Mouse (Mus musculus): ENCODE data around the gene Rars. TPM values are rescaled to one million over a fixed set of nuclear protein-coding genes. Genes with fewer than 3 reads are reported as not detected.
"Not testable (repeated sequence)": the region's sequence is repeated elsewhere in the genome, so short reads cannot be mapped to it uniquely, and the experiment has no call there.

Gene Rars
- polyA plus RNA-seq, 1 experiment from 2014 or later, result 106 TPM

- no peak overlapping the region for H3K27ac ChIP-seq
- peaks cover 21% of the 10 kb centered on the region; the same call in 1 of the 2 replicates for H3K36me3 ChIP-seq
- DNase-seq (ENCODE audit: low spot score), result no peak
These were observed 21.3 kb upstream of the Rars start for GRCm38 (mm10) chr11:35855567-35855966.

GRCm38 (mm10) chr11:35854941-35855340, 20.6 kb upstream of the Rars start:
- DNase-seq (ENCODE audit: low spot score), result no peak
- H3K9me3 ChIP-seq, result no peaks in the 10 kb centered on the region
- WGBS, result 85% methylated on average over 5 of the region's 5 CpGs
- H3K36me3 ChIP-seq, result peaks cover 17% of the 10 kb centered on the region; the same call in 1 of the 2 replicates
- H3K27ac ChIP-seq, result no peak overlapping the region
- no peak overlapping the region for H3K4me3 ChIP-seq
- H3K27me3 ChIP-seq (ENCODE audit: insufficient read depth, poor library complexity, severe bottlenecking), result no peaks in the 10 kb centered on the region
- peaks cover 11% of the 10 kb centered on the region for H3K4me1 ChIP-seq

More at GRCm38 (mm10) chr11:35855567-35855966, 21.3 kb upstream of the Rars start:
- H3K27me3 ChIP-seq (ENCODE audit: insufficient read depth, poor library complexity, severe bottlenecking), result no peaks in the 10 kb centered on the region
- H3K4me3 ChIP-seq, result no peak overlapping the region
- 81% methylated on average over 7 of the region's 9 CpGs for WGBS
- H3K4me1 ChIP-seq, result peaks cover 13% of the 10 kb centered on the region
- H3K9me3 ChIP-seq, result no peaks in the 10 kb centered on the region

GRCm38 (mm10) chr11:35853651-35854050, 19.3 kb upstream of the Rars start:
- no peak overlapping the region for H3K4me3 ChIP-seq
- H3K36me3 ChIP-seq, result peaks cover 15% of the 10 kb centered on the region; the same call in 1 of the 2 replicates
- WGBS, result 92% methylated on average over 4 of the region's 4 CpGs
- no peak overlapping the region for H3K27ac ChIP-seq
- no peak for DNase-seq (ENCODE audit: low spot score)
- no peaks in the 10 kb centered on the region for H3K27me3 ChIP-seq (ENCODE audit: insufficient read depth, poor library complexity, severe bottlenecking)
- no peaks in the 10 kb centered on the region for H3K9me3 ChIP-seq
- H3K4me1 ChIP-seq, result peaks cover 11% of the 10 kb centered on the region

DNA sequence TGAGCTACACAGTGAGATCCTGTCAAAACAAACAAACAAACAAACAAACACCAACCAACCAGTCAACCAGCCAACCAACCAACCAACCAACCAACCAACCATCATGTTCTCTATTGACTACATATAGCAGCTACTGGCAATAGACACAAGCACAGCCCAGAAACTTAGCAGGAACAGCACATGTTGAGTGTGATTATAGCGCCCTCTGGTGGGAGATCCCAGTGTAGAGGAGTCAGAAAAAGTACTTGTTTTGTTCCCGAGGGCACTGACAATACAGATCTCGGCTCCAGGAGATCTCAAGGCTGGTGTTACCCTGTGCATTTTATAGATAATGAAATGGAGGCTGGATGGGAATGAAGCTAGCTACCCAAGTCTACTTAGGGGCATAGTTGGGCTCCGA, 18.4 kb upstream of the Rars start:
- DNase-seq (ENCODE audit: low spot score), result no peak
- Histone ChIP-seq H3K27ac (no peak overlapping the region), H3K36me3 (peaks cover 15% of the 10 kb centered on the region; the same call in 1 of the 2 replicates), H3K4me3 (no peak overlapping the region), H3K27me3 (ENCODE audit: insufficient read depth, poor library complexity, severe bottlenecking) (no peaks in the 10 kb centered on the region), H3K9me3 (no peaks in the 10 kb centered on the region), H3K4me1 (peaks cover 11% of the 10 kb centered on the region)
- 55% methylated on average over 4 of the region's 4 CpGs for WGBS

GRCm38 (mm10) chr11:35844299-35844698, 10.0 kb upstream of the Rars start:
- Histone ChIP-seq H3K27me3 (ENCODE audit: insufficient read depth, poor library complexity, severe bottlenecking) (no peaks in the 10 kb centered on the region), H3K27ac (no peak overlapping the region), H3K4me1 (0 out of 2 replicates have a peak, but pooled peaks cover 4% of the 10 kb centered on the region), H3K4me3 (no peak overlapping the region), H3K36me3 (peaks cover 18% of the 10 kb centered on the region; the same call in 1 of the 2 replicates), H3K9me3 (no peaks in the 10 kb centered on the region)
- no peak for DNase-seq (ENCODE audit: low spot score)
- 85% methylated on average over 9 of the region's 9 CpGs for WGBS

- peaks cover 18% of the 10 kb centered on the region; the same call in 1 of the 2 replicates for H3K36me3 ChIP-seq
- not testable (repeated sequence) for DNase-seq (ENCODE audit: low spot score); H3K27me3 ChIP-seq (ENCODE audit: insufficient read depth, poor library complexity, severe bottlenecking); H3K9me3 ChIP-seq; H3K27ac ChIP-seq; H3K4me3 ChIP-seq
- WGBS, result 76% methylated on average over 4 of the region's 4 CpGs
- H3K4me1 ChIP-seq, result peaks cover 12% of the 10 kb centered on the region; the same call in 1 of the 2 replicates
These were observed 8.3 kb upstream of the Rars start for GRCm38 (mm10) chr11:35842560-35842959.

DNA sequence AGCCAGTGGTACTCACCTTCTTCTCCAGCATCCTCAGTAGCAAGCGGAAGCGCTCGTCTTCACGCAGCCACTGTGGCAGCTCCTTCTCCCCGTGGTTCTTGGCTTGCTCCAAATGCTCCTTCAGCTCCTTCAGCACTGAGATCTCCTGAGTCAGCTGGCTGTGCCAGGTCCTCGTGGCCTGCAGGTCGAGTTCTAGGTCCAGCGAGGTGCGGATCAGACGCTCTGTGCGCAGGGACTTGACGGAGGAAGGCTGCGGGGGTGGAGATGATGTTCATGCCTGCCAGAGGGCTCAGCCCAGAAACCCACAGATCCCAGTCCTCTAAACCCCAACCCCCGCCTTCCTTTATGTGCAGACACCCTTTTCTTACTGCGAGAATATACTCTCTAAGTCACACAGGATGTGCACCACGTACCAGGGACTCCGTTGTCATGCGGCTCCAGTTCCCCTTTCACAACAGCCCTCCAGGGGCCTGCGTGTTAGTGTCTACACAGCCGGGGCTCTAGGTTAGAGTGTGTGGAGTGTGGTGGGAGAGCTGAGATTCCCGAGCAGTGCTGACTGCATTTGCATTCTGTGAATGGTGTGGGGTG, 7.5 kb upstream of the Rars start:
- WGBS, result 82% methylated on average over 21 of the region's 21 CpGs
- Histone ChIP-seq H3K27ac (no peak overlapping the region), H3K4me1 (peaks cover 12% of the 10 kb centered on the region; the same call in 1 of the 2 replicates)

DNA sequence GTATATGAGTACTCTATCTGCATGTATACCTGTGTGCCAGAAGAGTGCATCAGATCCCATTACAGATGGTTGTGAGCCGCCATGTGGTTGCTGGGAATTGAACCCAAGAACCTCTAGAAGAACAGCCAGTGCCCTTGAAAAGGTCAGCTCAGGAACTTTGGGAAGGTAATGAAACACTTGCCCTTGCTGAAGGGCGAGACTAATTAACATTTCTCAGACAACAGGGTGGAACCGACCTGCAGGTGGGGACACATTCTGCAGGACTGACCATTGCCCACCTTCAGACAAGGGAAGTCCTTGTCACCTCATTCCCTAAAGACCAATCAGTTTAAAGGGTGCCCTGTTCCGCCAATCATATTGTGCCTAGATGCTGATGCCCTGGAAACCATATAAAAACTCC, 6.5 kb upstream of the Rars start:
- H3K27me3 ChIP-seq (ENCODE audit: insufficient read depth, poor library complexity, severe bottlenecking); H3K4me3 ChIP-seq; DNase-seq (ENCODE audit: low spot score); H3K27ac ChIP-seq; H3K9me3 ChIP-seq: not testable (repeated sequence)
- WGBS, result 89% methylated on average over 4 of the region's 4 CpGs
- Histone ChIP-seq H3K4me1 (peaks cover 12% of the 10 kb centered on the region; the same call in 1 of the 2 replicates), H3K36me3 (peaks cover 18% of the 10 kb centered on the region; the same call in 1 of the 2 replicates)

More for the DNA sequence above, 7.5 kb upstream of the Rars start:
- no peaks in the 10 kb centered on the region for H3K27me3 ChIP-seq (ENCODE audit: insufficient read depth, poor library complexity, severe bottlenecking)
- DNase-seq (ENCODE audit: low spot score), result no peak
- no peaks in the 10 kb centered on the region for H3K9me3 ChIP-seq
- no peak overlapping the region for H3K4me3 ChIP-seq
- peaks cover 18% of the 10 kb centered on the region; the same call in 1 of the 2 replicates for H3K36me3 ChIP-seq

DNA sequence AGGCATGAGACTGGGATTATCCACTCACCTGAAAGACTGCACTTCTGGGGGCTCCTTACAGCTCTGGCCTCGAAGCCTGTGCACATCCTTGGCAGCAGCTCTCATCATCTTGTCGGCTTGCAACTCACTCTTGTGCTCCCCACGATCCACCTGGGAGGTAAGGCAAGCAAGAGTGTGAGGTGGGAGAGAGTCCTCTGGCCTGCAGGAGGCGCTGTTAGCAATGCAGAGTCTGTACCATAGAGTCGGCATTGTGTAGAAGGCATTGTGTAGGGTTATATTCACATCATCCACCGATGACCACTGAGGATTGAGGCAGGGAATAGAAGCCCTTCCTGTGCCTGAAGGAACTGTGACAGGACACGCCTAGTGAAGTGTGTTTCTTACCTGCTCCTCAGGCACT, 6.0 kb upstream of the Rars start:
- H3K4me3 ChIP-seq, result no peak overlapping the region
- 76% methylated on average over 7 of the region's 7 CpGs for WGBS
- no peak for DNase-seq (ENCODE audit: low spot score)

DNA sequence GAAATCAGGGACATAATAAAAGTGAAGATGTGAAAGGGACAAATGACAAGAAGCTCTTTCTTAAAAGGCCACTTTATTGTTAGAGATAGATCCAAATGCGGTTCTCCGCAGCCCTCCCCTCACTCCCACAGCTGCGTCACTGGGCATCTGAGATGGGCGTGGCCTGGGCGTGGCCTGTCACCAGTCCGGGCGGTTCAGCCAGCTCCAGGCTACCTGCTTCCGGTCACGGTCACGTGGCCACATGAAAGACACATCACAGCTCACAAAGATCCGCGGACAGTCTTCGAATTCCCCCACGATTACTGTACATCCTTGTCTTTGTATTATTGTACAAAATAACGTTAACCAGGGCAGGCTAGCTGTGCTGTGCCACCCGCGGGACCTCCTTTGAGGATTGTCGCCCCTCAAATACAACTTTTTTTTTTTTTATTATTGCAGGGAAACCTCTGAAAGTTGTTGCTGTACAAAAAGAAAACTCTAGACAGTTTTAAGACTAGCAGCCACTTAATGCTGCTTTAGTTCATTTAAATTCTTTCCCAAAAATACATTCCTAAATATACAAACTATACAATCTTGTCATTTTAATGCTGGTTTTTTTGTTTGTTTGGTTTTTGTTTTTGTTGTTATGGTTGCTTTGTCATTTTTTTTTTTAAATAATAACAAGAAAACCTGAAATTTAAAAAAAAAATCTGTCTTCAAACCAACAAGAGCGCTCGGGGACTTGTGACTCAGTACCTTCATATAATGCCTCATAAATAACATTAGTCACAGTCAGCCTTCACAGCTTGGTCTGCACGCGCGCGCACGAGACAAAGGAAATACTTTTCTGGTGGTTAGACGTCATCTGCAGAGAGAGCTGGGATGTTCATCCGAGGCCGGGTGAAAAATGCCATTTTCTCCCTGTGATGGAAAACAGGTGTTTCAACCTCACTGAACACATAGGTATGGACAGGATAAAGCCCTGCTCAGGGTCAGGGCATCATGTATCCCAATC, 4.3 kb upstream of the Rars start:
- Histone ChIP-seq H3K9me3 (no peaks in the 10 kb centered on the region), H3K4me1 (peaks cover 9% of the 10 kb centered on the region), H3K27me3 (ENCODE audit: insufficient read depth, poor library complexity, severe bottlenecking) (no peaks in the 10 kb centered on the region), H3K4me3 (peak overlapping the region; percentile 57), H3K27ac (peak overlapping the region; percentile 87), H3K36me3 (peaks cover 18% of the 10 kb centered on the region; the same call in 1 of the 2 replicates)
- peak; percentile 99 for DNase-seq (ENCODE audit: low spot score)
- 31% methylated on average over 28 of the region's 28 CpGs for WGBS

More for the DNA sequence above, 6.0 kb upstream of the Rars start:
- peaks cover 12% of the 10 kb centered on the region; the same call in 1 of the 2 replicates for H3K4me1 ChIP-seq
- H3K36me3 ChIP-seq, result peaks cover 18% of the 10 kb centered on the region; the same call in 1 of the 2 replicates
- no peak overlapping the region for H3K27ac ChIP-seq
- no peaks in the 10 kb centered on the region for H3K9me3 ChIP-seq
- no peaks in the 10 kb centered on the region for H3K27me3 ChIP-seq (ENCODE audit: insufficient read depth, poor library complexity, severe bottlenecking)

DNA sequence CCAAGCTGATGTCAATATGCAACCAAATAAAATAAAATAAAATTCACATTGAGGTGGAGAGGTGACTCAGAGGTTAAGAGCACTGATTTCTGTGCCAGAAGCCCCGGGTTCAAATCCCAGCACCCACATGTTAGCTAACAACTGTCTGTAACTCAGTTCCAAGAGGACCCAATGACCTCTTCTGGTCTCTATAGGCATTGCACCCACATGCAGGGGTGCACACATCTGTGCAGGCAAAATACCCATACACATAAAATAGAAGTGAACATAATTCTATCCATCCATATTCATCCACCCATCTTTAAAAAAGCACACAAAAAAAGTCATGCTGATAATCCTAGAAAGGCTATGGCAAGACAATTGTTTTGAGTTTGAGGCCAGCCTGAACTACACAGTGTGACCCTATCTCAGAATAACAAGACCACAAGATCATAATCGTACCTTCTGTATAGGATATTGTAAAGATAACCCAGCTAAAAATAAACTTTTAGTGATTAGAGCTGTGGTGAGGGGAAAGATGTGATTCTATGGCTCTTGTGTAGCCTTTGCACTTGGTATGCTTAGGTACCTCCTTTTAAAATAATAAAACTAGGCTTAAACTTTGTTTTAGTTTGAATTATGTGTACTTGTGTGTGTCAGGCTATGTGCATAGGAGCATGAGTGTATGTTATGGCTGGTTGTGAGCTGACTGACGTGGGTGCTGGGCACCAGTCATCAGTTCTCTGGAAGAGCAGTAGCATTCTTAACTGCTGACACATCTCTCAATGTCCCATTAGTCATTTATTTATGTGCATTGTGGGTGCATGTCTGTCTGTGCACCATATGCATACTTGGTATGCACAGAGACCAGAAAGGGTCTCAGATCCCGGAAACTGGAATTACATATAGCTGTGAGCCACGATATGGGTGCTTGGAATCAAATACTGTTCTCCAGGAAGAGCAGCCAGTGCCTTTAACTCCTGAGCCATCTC, 3.1 kb upstream of the Rars start:
- 72% methylated on average over 5 of the region's 5 CpGs for WGBS
- peaks cover 20% of the 10 kb centered on the region for H3K4me1 ChIP-seq
- H3K36me3 ChIP-seq, result peaks cover 14% of the 10 kb centered on the region
- H3K4me3 ChIP-seq, result peak overlapping the region; percentile 57
- no peak for DNase-seq (ENCODE audit: low spot score)
- H3K9me3 ChIP-seq, result no peaks in the 10 kb centered on the region
- H3K27ac ChIP-seq, result peak overlapping the region; percentile 87
- H3K27me3 ChIP-seq (ENCODE audit: insufficient read depth, poor library complexity, severe bottlenecking), result no peaks in the 10 kb centered on the region

GRCm38 (mm10) chr11:35833270-35833669, 1.0 kb downstream of the Rars start:
- WGBS, result 77% methylated on average over 6 of the region's 6 CpGs
- no peaks in the 10 kb centered on the region for H3K27me3 ChIP-seq (ENCODE audit: insufficient read depth, poor library complexity, severe bottlenecking)
- H3K4me1 ChIP-seq, result peaks cover 25% of the 10 kb centered on the region

More at GRCm38 (mm10) chr11:35833270-35833669, 1.0 kb downstream of the Rars start:
- no peak overlapping the region for H3K27ac ChIP-seq
- DNase-seq (ENCODE audit: low spot score), result no peak
- H3K9me3 ChIP-seq, result no peaks in the 10 kb centered on the region
- H3K4me3 ChIP-seq, result peak overlapping the region; percentile 80
- peaks cover 40% of the 10 kb centered on the region for H3K36me3 ChIP-seq
